Mouse (Mus musculus): ENCODE measurements at regions not wholly inside any gene's neighbourhood (a gene's known extent, or its start where the extent isn't known, plus 50 kb on each side); places are given as distances from the start of the nearest gene placed in this dataset.

DNA sequence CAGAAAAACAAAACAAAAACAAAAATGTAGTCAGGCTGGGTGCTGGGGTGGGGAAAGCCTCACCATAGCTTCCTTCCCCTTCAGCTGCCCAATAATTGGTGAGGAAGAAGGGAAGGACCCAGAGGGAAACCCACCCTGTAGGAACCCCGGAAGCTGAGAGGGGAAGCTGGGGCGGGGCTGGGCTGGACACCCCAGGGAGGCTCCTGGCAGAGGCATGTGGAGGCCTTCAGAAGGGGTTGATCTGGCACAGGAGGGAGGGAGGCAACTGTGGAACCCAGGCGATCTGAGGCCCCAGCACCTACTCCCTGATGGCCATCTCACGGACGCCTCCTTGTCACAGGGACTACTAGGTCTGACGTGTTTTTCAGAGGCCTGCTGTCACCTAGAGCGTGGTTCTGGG lies 71.1 kb upstream of the Hes1 start:
- TF ChIP-seq CTCF (IDR thresholded peaks at IDR 0.05; ENCODE audit: extremely low read depth, insufficient read depth, low read length) (no peak), POLR2A (IDR thresholded peaks at IDR 0.05; ENCODE audit: extremely low read depth, insufficient read depth, low read length) (no peak)

All from cortical plate, adult 2 months (tissue).